Mouse (Mus musculus): Measurements from ENCODE around the gene Prf1. TPM values are rescaled to one million over a fixed set of nuclear protein-coding genes. Genes with fewer than 3 reads are reported as not detected.

The Prf1 gene
- total and polyA plus RNA-seq, 2 experiments from 2014 or later = 0.04 TPM; not detected in 1

GRCm38 (mm10) chr10:61304046-61304445 is 6.4 kb downstream of the Prf1 start:
- Histone ChIP-seq H3K9me3 (replicated peaks; ENCODE audit: control insufficient read depth, low read length) (no peaks in the 10 kb centered on the region), H3K27me3 (ENCODE audit: control insufficient read depth, insufficient read depth, low read length) (no peaks in the 10 kb centered on the region), H3K36me3 (replicated peaks; ENCODE audit: control insufficient read depth, insufficient read depth, low read length) (no peaks in the 10 kb centered on the region), H3K4me2 (ENCODE audit: low read depth, low read length) (no peak overlapping the region), H3K4me3 (ENCODE audit: low read depth, low read length) (no peak overlapping the region), H3K27ac (ENCODE audit: low read depth) (no peak overlapping the region), H3K9ac (replicated peaks; ENCODE audit: low read depth, low read length) (no peak overlapping the region), H3K4me1 (ENCODE audit: control insufficient read depth, insufficient read depth) (no peaks in the 10 kb centered on the region)
- no peak for ATAC-seq (ENCODE audit: insufficient read depth, low read depth)
- TF ChIP-seq CTCF (IDR thresholded peaks at IDR 0.05; ENCODE audit: low read depth) (no peak), EP300 (IDR thresholded peaks at IDR 0.05; ENCODE audit: low read depth) (no peak)
- no peak for DNase-seq (ENCODE audit: low spot score)
- 74% methylated on average over 6 of the region's 6 CpGs for WGBS

GRCm38 (mm10) chr10:61305928-61306590 is 8.4 kb downstream of the Prf1 start:
- H3K4me3 ChIP-seq (ENCODE audit: low read depth, low read length) = no peak overlapping the region
- ATAC-seq (ENCODE audit: insufficient read depth, low read depth) (no peak), DNase-seq (ENCODE audit: low spot score) (no peak)
- no peaks in the 10 kb centered on the region for H3K4me1 ChIP-seq (ENCODE audit: control insufficient read depth, insufficient read depth)
- no peaks in the 10 kb centered on the region for H3K27me3 ChIP-seq (ENCODE audit: control insufficient read depth, insufficient read depth, low read length)
- H3K9me3 ChIP-seq (replicated peaks; ENCODE audit: control insufficient read depth, low read length) = no peaks in the 10 kb centered on the region
- 76% methylated on average over 13 of the region's 13 CpGs for WGBS
- no peak overlapping the region for H3K4me2 ChIP-seq (ENCODE audit: low read depth, low read length)
- no peak for TF ChIP-seq EP300 (IDR thresholded peaks at IDR 0.05; ENCODE audit: low read depth)
- TF ChIP-seq CTCF (IDR thresholded peaks at IDR 0.05; ENCODE audit: low read depth) = no peak
- H3K9ac ChIP-seq (replicated peaks; ENCODE audit: low read depth, low read length) = no peak overlapping the region
- no peak overlapping the region for H3K27ac ChIP-seq (ENCODE audit: low read depth)
- H3K36me3 ChIP-seq (replicated peaks; ENCODE audit: control insufficient read depth, insufficient read depth, low read length) = no peaks in the 10 kb centered on the region

GRCm38 (mm10) chr10:61308706-61309320 is 11.2 kb downstream of the Prf1 start:
- DNase-seq (ENCODE audit: low spot score) (no peak), ATAC-seq (ENCODE audit: insufficient read depth, low read depth) (no peak)
- Histone ChIP-seq H3K9me3 (replicated peaks; ENCODE audit: control insufficient read depth, low read length) (no peaks in the 10 kb centered on the region), H3K27ac (ENCODE audit: low read depth) (no peak overlapping the region), H3K36me3 (replicated peaks; ENCODE audit: control insufficient read depth, insufficient read depth, low read length) (no peaks in the 10 kb centered on the region), H3K4me1 (ENCODE audit: control insufficient read depth, insufficient read depth) (peaks cover 12% of the 10 kb centered on the region), H3K9ac (replicated peaks; ENCODE audit: low read depth, low read length) (no peak overlapping the region), H3K4me2 (ENCODE audit: low read depth, low read length) (no peak overlapping the region), H3K27me3 (ENCODE audit: control insufficient read depth, insufficient read depth, low read length) (no peaks in the 10 kb centered on the region), H3K4me3 (ENCODE audit: low read depth, low read length) (no peak overlapping the region)
- no peak for TF ChIP-seq EP300 (IDR thresholded peaks at IDR 0.05; ENCODE audit: low read depth)
- no peak for TF ChIP-seq CTCF (IDR thresholded peaks at IDR 0.05; ENCODE audit: low read depth)
- 62% methylated on average over 12 of the region's 12 CpGs for WGBS

GRCm38 (mm10) chr10:61312159-61312558 is 14.5 kb downstream of the Prf1 start:
- no peaks in the 10 kb centered on the region for H3K9me3 ChIP-seq (replicated peaks; ENCODE audit: control insufficient read depth, low read length)
- 33% methylated on average over 6 of the region's 6 CpGs for WGBS

GRCm38 (mm10) chr10:61312754-61313153 is 15.1 kb downstream of the Prf1 start:
- Histone ChIP-seq H3K9ac (replicated peaks; ENCODE audit: low read depth, low read length) (no peak overlapping the region), H3K4me3 (ENCODE audit: low read depth, low read length) (no peak overlapping the region), H3K9me3 (replicated peaks; ENCODE audit: control insufficient read depth, low read length) (no peaks in the 10 kb centered on the region), H3K4me2 (ENCODE audit: low read depth, low read length) (no peak overlapping the region), H3K27me3 (ENCODE audit: control insufficient read depth, insufficient read depth, low read length) (no peaks in the 10 kb centered on the region), H3K4me1 (ENCODE audit: control insufficient read depth, insufficient read depth) (peaks cover 12% of the 10 kb centered on the region), H3K27ac (ENCODE audit: low read depth) (peak overlapping the region; percentile 76), H3K36me3 (replicated peaks; ENCODE audit: control insufficient read depth, insufficient read depth, low read length) (no peaks in the 10 kb centered on the region)
- WGBS = 57% methylated on average over 7 of the region's 7 CpGs
- DNase-seq (ENCODE audit: low spot score) (no peak), ATAC-seq (ENCODE audit: insufficient read depth, low read depth) (no peak)
- TF ChIP-seq CTCF (IDR thresholded peaks at IDR 0.05; ENCODE audit: low read depth) (no peak), EP300 (IDR thresholded peaks at IDR 0.05; ENCODE audit: low read depth) (no peak)

More at GRCm38 (mm10) chr10:61312159-61312558, 14.5 kb downstream of the Prf1 start:
- Histone ChIP-seq H3K36me3 (replicated peaks; ENCODE audit: control insufficient read depth, insufficient read depth, low read length) (no peaks in the 10 kb centered on the region), H3K27ac (ENCODE audit: low read depth) (peak overlapping the region; percentile 76), H3K9ac (replicated peaks; ENCODE audit: low read depth, low read length) (no peak overlapping the region), H3K4me2 (ENCODE audit: low read depth, low read length) (no peak overlapping the region), H3K4me3 (ENCODE audit: low read depth, low read length) (no peak overlapping the region), H3K27me3 (ENCODE audit: control insufficient read depth, insufficient read depth, low read length) (no peaks in the 10 kb centered on the region), H3K4me1 (ENCODE audit: control insufficient read depth, insufficient read depth) (peaks cover 12% of the 10 kb centered on the region)
- DNase-seq (ENCODE audit: low spot score) = peak; percentile 87
- TF ChIP-seq EP300 (IDR thresholded peaks at IDR 0.05; ENCODE audit: low read depth) = no peak
- no peak for TF ChIP-seq CTCF (IDR thresholded peaks at IDR 0.05; ENCODE audit: low read depth)
- peak; percentile 90 for ATAC-seq (ENCODE audit: insufficient read depth, low read depth)

Data from heart, postnatal 0 days (tissue).